Mouse (Mus musculus): ENCODE results near the gene Gm42878. TPM values are rescaled to one million over a fixed set of nuclear protein-coding genes. Genes with fewer than 3 reads are reported as not detected.
A peak's percentile ranks its signal among the peaks of the same experiment; 100 is the strongest.
"Not testable (repeated sequence)": the region's sequence is repeated elsewhere in the genome, so short reads cannot be mapped to it uniquely, and the experiment has no call there.

The Gm42878 gene
- total RNA-seq, 2 experiments from 2014 or later, result not detected

- no peak for DNase-seq
- intact Hi-C loops (cut with DNase I), result loop anchor here (2.0 kb wide), 1 partner anchor 31 kb away; no protein-coding TSS in a partner anchor
These were observed 20.9 kb upstream of the Gm42878 start for GRCm38 (mm10) chr5:121566035-121566681.

GRCm38 (mm10) chr5:121564468-121564895 lies 19.2 kb upstream of the Gm42878 start:
- peak; percentile 82 to 91 for DNase-seq
- intact Hi-C loops (cut with DNase I), result no loop called here

GRCm38 (mm10) chr5:121562436-121562835 lies 17.2 kb upstream of the Gm42878 start:
- DNase-seq, result no peak
- intact Hi-C loops (cut with DNase I), result loop anchor here (2.0 kb wide), 1 partner anchor 40 kb away; no protein-coding TSS in a partner anchor

- intact Hi-C loops (cut with DNase I), result no loop called here
- DNase-seq, result peak in 1 of 2 experiments; percentile 38
These were observed 3.9 kb upstream of the Gm42878 start for GRCm38 (mm10) chr5:121549196-121549595.

- intact Hi-C loops (cut with DNase I), result loop anchor here (2.0 kb wide), 1 partner anchor 58 kb away; no protein-coding TSS in a partner anchor
- DNase-seq, result no peak
These were observed 1.8 kb upstream of the Gm42878 start for GRCm38 (mm10) chr5:121547084-121547483.

GRCm38 (mm10) chr5:121546530-121546895 lies 1.2 kb upstream of the Gm42878 start:
- intact Hi-C loops (cut with DNase I), result loop anchor here (2.0 kb wide), 1 partner anchor 58 kb away; no protein-coding TSS in a partner anchor
- DNase-seq, result no peak

GRCm38 (mm10) chr5:121545793-121546529 lies 679 bp upstream of the Gm42878 start, which contains the start of gene Mapkapk5:
Mapkapk5 (minus strand) TSS chr5:121545905.
- intact Hi-C loops (cut with DNase I), result loop anchor here (2.0 kb wide), 1 partner anchor 59 kb away; no protein-coding TSS in a partner anchor
- DNase-seq, result peak; percentile 96 to 98

GRCm38 (mm10) chr5:121543370-121543769 lies 1.9 kb downstream of the Gm42878 start:
- no peak for DNase-seq
- intact Hi-C loops (cut with DNase I), result no loop called here

- DNase-seq, result no peak
- intact Hi-C loops (cut with DNase I), result no loop called here
These were observed 4.0 kb downstream of the Gm42878 start for GRCm38 (mm10) chr5:121541235-121541634.

GRCm38 (mm10) chr5:121540066-121540465 lies 5.2 kb downstream of the Gm42878 start:
- intact Hi-C loops (cut with DNase I), result no loop called here

GRCm38 (mm10) chr5:121537588-121537987 lies 7.7 kb downstream of the Gm42878 start:
- DNase-seq, result no peak
- intact Hi-C loops (cut with DNase I), result no loop called here

More at GRCm38 (mm10) chr5:121540066-121540465, 5.2 kb downstream of the Gm42878 start:
- no peak for DNase-seq

GRCm38 (mm10) chr5:121536921-121537555 lies 8.2 kb downstream of the Gm42878 start:
- DNase-seq, result no peak
- intact Hi-C loops (cut with DNase I), result no loop called here

- intact Hi-C loops (cut with DNase I), result no loop called here
- DNase-seq, result no peak
These were observed 10.2 kb downstream of the Gm42878 start for GRCm38 (mm10) chr5:121535116-121535515.

GRCm38 (mm10) chr5:121534521-121534920 lies 10.8 kb downstream of the Gm42878 start:
- DNase-seq, result no peak
- intact Hi-C loops (cut with DNase I), result no loop called here

- no peak for DNase-seq
- intact Hi-C loops (cut with DNase I), result no loop called here
These were observed 18.3 kb downstream of the Gm42878 start for GRCm38 (mm10) chr5:121526961-121527360.

GRCm38 (mm10) chr5:121526526-121526925 lies 18.8 kb downstream of the Gm42878 start:
- no peak for DNase-seq
- intact Hi-C loops (cut with DNase I), result no loop called here

- intact Hi-C loops (cut with DNase I), result no loop called here
- DNase-seq, result no peak
These were observed 19.4 kb downstream of the Gm42878 start for GRCm38 (mm10) chr5:121525774-121526450.

GRCm38 (mm10) chr5:121519758-121520157 lies 25.5 kb downstream of the Gm42878 start:
- intact Hi-C loops (cut with DNase I); DNase-seq: not testable (repeated sequence)

GRCm38 (mm10) chr5:121518983-121519382 lies 26.3 kb downstream of the Gm42878 start:
- intact Hi-C loops (cut with DNase I), result no loop called here
- no peak for DNase-seq

GRCm38 (mm10) chr5:121510009-121510408 lies 35.3 kb downstream of the Gm42878 start:
- DNase-seq, result no peak
- intact Hi-C loops (cut with DNase I), result no loop called here

All from gastrocnemius, postnatal 36 days (tissue).